Mouse (Mus musculus) naive thymus-derived CD4-positive, alpha-beta T cell, adult 2 months (primary cell): ENCODE measurements around the gene Lima1.
A peak's percentile ranks its signal among the peaks of the same experiment; 100 is the strongest.
"Not testable (repeated sequence)": the region's sequence is repeated elsewhere in the genome, so short reads cannot be mapped to it uniquely, and the experiment has no call there.

Source experiments
- DNase-seq: peaks from one replicate; pipeline ENCODE4 v3.0.0-alpha.2; 2011; ENCODE audit warnings: low read depth

Lima1 gene

GRCm38 (mm10) chr15:99803186-99803644 is 72.0 kb downstream of the Lima1 start:
- DNase-seq: peak; percentile 52

- no peak for DNase-seq
These were observed 73.2 kb downstream of the Lima1 start for GRCm38 (mm10) chr15:99801885-99802572.

GRCm38 (mm10) chr15:99799706-99800105 is 75.5 kb downstream of the Lima1 start:
- DNase-seq: no peak

- DNase-seq: no peak
These were observed 77.4 kb downstream of the Lima1 start for GRCm38 (mm10) chr15:99797898-99798297.

GRCm38 (mm10) chr15:99796735-99797134 is 78.5 kb downstream of the Lima1 start:
- no peak for DNase-seq

GRCm38 (mm10) chr15:99796066-99796465 is 79.2 kb downstream of the Lima1 start:
- peak; percentile 38 for DNase-seq

GRCm38 (mm10) chr15:99792221-99792815 is 82.9 kb downstream of the Lima1 start:
- no peak for DNase-seq

- DNase-seq: no peak
These were observed 84.3 kb downstream of the Lima1 start for GRCm38 (mm10) chr15:99791003-99791402.

- no peak for DNase-seq
These were observed 84.8 kb downstream of the Lima1 start for GRCm38 (mm10) chr15:99790464-99790863.

GRCm38 (mm10) chr15:99787625-99788120 is 87.6 kb downstream of the Lima1 start:
- DNase-seq: peak; percentile 49

- DNase-seq: no peak
These were observed 96.5 kb downstream of the Lima1 start for GRCm38 (mm10) chr15:99778677-99779335.

GRCm38 (mm10) chr15:99778148-99778547 is 97.1 kb downstream of the Lima1 start:
- peak; percentile 76 for DNase-seq

- DNase-seq: no peak
These were observed 102.3 kb downstream of the Lima1 start for GRCm38 (mm10) chr15:99772925-99773324.

- not testable (repeated sequence) for DNase-seq
These were observed 102.6 kb downstream of the Lima1 start, which contains the start of gene Cers5 for GRCm38 (mm10) chr15:99772881-99772924. Gene Cers5 (minus strand): TSS chr15:99772885.

- DNase-seq: peak; percentile 92
These were observed 102.9 kb downstream of the Lima1 start for GRCm38 (mm10) chr15:99772277-99772880.

GRCm38 (mm10) chr15:99771601-99772276 is 103.5 kb downstream of the Lima1 start:
- DNase-seq: no peak

GRCm38 (mm10) chr15:99771004-99771500 is 104.2 kb downstream of the Lima1 start:
- no peak for DNase-seq

GRCm38 (mm10) chr15:99768761-99769160 is 106.5 kb downstream of the Lima1 start:
- DNase-seq: no peak

- no peak for DNase-seq
These were observed 107.8 kb downstream of the Lima1 start for GRCm38 (mm10) chr15:99767467-99767866.

GRCm38 (mm10) chr15:99754204-99754603 is 121.1 kb downstream of the Lima1 start:
- no peak for DNase-seq

GRCm38 (mm10) chr15:99740229-99740628 is 135.0 kb downstream of the Lima1 start:
- DNase-seq: no peak

- no peak for DNase-seq
These were observed 138.6 kb downstream of the Lima1 start for GRCm38 (mm10) chr15:99736675-99737074.
